In genomic region chr8:64205321-64206023, GRCm38 (mm10) we compare ENCODE assay signal across 8 mouse cellular contexts. TPM values are rescaled to one million over a fixed set of nuclear protein-coding genes. Genes with fewer than 3 reads are reported as not detected.
DNase-seq lines count a peak whose midpoint lies in the region; ATAC-seq lines count a peak whose summit lies in the region.

No protein-coding gene starts in this region.

- H3K4me3 ChIP-seq in liver, embryonic 13.5 days (replicated peaks): peak overlapping the region; percentile 53
- peak overlapping the region; percentile 64 for H3K4me3 ChIP-seq in neural tube, embryonic 12.5 days

- no peak for ATAC-seq in liver, embryonic 13.5 days (ENCODE audit: low read depth)
- ATAC-seq in neural tube, embryonic 12.5 days (ENCODE audit: low FRiP score, low read depth): peak; percentile 81
- ATAC-seq in monocyte, adult 5-6 weeks (replicated peaks; ENCODE audit: insufficient number of reproducible peaks, low FRiP score, low TSS enrichment, poor library complexity, severe bottlenecking): no peak

- peaks cover 42% of the 10 kb centered on the region for H3K27me3 ChIP-seq in liver, embryonic 13.5 days
- H3K27me3 ChIP-seq in neural tube, embryonic 12.5 days (replicated peaks): 0 out of 2 replicates have a peak, but pooled peaks cover 4% of the 10 kb centered on the region

- WGBS in liver, embryonic 13.5 days (ENCODE audit: insufficient replicate concordance): under 1% methylated on average over 50 of the region's 61 CpGs
- WGBS in neural tube, embryonic 12.5 days: under 1% methylated on average over 61 of the region's 61 CpGs

- H3K9me3 ChIP-seq in liver, embryonic 13.5 days (replicated peaks): no peaks in the 10 kb centered on the region
- no peaks in the 10 kb centered on the region for H3K9me3 ChIP-seq in neural tube, embryonic 12.5 days

- H3K27ac ChIP-seq in liver, embryonic 13.5 days: no peak overlapping the region
- H3K27ac ChIP-seq in neural tube, embryonic 12.5 days: no peak overlapping the region

- H3K36me3 ChIP-seq in liver, embryonic 13.5 days: no peaks in the 10 kb centered on the region
- no peaks in the 10 kb centered on the region for H3K36me3 ChIP-seq in neural tube, embryonic 12.5 days

- peak; percentile 3 for DNase-seq in thymus, postnatal 0 days (ENCODE audit: low spot score)
- DNase-seq in thymus, postnatal 25 days: no peak
- DNase-seq in embryo, embryonic 11 days: peak; percentile 68
- peak; percentile 23 to 45 for DNase-seq in gastrocnemius, postnatal 4 days (ENCODE audit: low spot score in 2 of 2)
- DNase-seq in kidney, adult 11 months: peak; percentile 8
- DNase-seq in liver, embryonic 13.5 days: no peak

- H3K4me2 ChIP-seq in liver, embryonic 13.5 days: peak overlapping the region; percentile 68
- peak overlapping the region; percentile 97 for H3K4me2 ChIP-seq in neural tube, embryonic 12.5 days (replicated peaks)

- H3K9ac ChIP-seq in liver, embryonic 13.5 days: no peak overlapping the region
- peak overlapping the region; percentile 73 for H3K9ac ChIP-seq in neural tube, embryonic 12.5 days

- no peaks in the 10 kb centered on the region for H3K4me1 ChIP-seq in liver, embryonic 13.5 days (replicated peaks)
- H3K4me1 ChIP-seq in neural tube, embryonic 12.5 days: peaks cover 14% of the 10 kb centered on the region

RNA-seq across cellular contexts. Expression of gene Tll1, which starts 0.6 kb away (rescaled TPM):
- 0.13 TPM in 2 replicates for polyA plus RNA-seq in thymus, postnatal 0 days (2015; fragmentation: Nextera tagmentation; extraction: Ambion mirVana)
- total RNA-seq in gastrocnemius, postnatal 4 days (2021): 1 to 10 TPM; 6.7 to 6.8 TPM
- 0.08 and 0.13 TPM in 2 replicates for polyA plus RNA-seq in liver, embryonic 13.5 days (2015; fragmentation: Nextera tagmentation; extraction: Ambion mirVana)
- polyA plus RNA-seq in neural tube, embryonic 12.5 days (2016; fragmentation: Nextera tagmentation; extraction: Ambion mirVana): 1.9 and 2.7 TPM in 2 replicates
- total RNA-seq in monocyte, adult 5-6 weeks (2017): not detected in 3 replicates

Comparison
In these comparisons a context has a peak if more than half of its experiments do, and no peak if none do; other contexts are left out.
1. DNase-seq: peak in thymus, postnatal 0 days (single experiment), embryo, embryonic 11 days (single experiment), gastrocnemius, postnatal 4 days (2 of 2) and kidney, adult 11 months (single experiment); none in thymus, postnatal 25 days (single experiment) and liver, embryonic 13.5 days (single experiment).